Mouse (Mus musculus) left cerebral cortex, adult 6 months (tissue): ENCODE measurements around the gene Tra2b. TPM values are rescaled to one million over a fixed set of nuclear protein-coding genes. Genes with fewer than 3 reads are reported as not detected.

Experiments used
- long read RNA-seq, 2 experiments: library from polyadenylated mRNA; unstranded; transcript quantifications; one replicate each; pipeline ENCODE4 v2.0.0; 2019 to 2020
- polyA plus RNA-seq: library from polyadenylated mRNA; unstranded; fragments of <200 nt; fragmentation: Nextera tagmentation; gene quantifications from 2 replicates; pipeline ENCODE4 v1.2.3, GENCODE M21; 2021

The Tra2b gene
- 40.2 and 42.3 TPM in 2 replicates for polyA plus RNA-seq
- long read RNA-seq, experiment 1, transcript Tra2b-201 (8 exons, 1,369 nt), result minor isoform, 6 of 365 reads
- long read RNA-seq, experiment 1, transcript Tra2b-204 (9 exons, 3,403 nt), result major isoform, 291 of 365 reads
- long read RNA-seq, experiment 1, partial matches to known transcripts, result 13 of 365 reads
- long read RNA-seq, experiment 1, other reads (novel, unspliced or antisense), result 50 of 365 reads
- long read RNA-seq, experiment 2, transcript Tra2b-203 (2 exons, 1,376 nt), result minor isoform, 7 of 57 reads
- long read RNA-seq, experiment 2, transcript Tra2b-204 (9 exons, 3,403 nt), result major isoform, 31 of 57 reads
- long read RNA-seq, experiment 2, partial matches to known transcripts, result 6 of 57 reads
- long read RNA-seq, experiment 2, other reads (novel, unspliced or antisense), result 12 of 57 reads

GRCm38 (mm10) chr16:22265849-22266376, at the start of gene Tra2b:
Gene Tra2b (minus strand): TSS chr16:22266005.

Other genes with a start within 250 kb of the Tra2b start
- 0.48 and 0.65 TPM in 2 replicates for gene Igf2bp2, start 102.7 kb downstream of the Tra2b start, polyA plus RNA-seq
- gene Etv5, start 173.7 kb upstream of the Tra2b start, polyA plus RNA-seq, result 32.2 and 37.0 TPM in 2 replicates